Mouse (Mus musculus): ENCODE results near the gene Rhot2. TPM values are rescaled to one million over a fixed set of nuclear protein-coding genes. Genes with fewer than 3 reads are reported as not detected.

The Rhot2 gene
- total and polyA plus RNA-seq, 3 experiments, result 16.2 to 33.8 (median 17.3) TPM

DNA sequence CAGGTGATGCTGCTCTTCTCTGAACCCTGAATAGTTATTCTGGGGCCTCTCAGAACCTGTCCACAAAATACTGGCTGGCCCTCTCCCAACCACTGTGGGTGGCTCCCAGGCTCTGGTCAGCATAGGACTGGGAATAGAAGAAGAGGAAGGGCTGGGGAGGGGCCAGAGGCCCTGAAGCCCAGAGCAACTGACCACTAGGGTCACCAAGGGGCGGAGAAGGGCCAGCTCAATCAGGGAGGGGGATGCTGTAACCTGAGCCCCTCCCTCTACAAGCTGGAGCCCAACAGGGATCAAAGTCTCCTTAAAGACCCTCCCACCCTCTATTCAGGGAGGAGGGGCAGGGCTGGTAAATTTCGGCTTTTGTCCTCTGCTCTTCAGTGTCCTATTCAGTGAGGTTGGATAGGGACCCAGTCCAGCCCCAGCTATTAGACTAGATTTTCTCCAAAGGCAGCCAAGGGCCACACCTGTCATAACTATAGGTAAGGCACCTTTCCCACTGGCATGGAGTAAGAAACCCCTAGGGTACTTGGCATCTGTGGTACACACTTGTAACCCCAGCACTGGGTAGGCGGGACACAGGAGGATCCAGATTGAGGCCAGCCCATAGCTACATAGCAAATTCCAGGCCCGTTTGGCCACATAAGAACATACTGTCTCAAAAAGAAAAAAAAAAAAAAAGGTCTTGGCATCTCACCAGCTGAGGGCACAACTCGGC is 35.7 kb upstream of the Rhot2 start, which contains the start of gene Wfikkn1:
TSS of gene Wfikkn1 (minus strand) at position 663 of the 715 bp plus-strand sequence.
- H3K9me3 ChIP-seq (replicated peaks; ENCODE audit: low read length), result no peaks in the 10 kb centered on the region
- TF ChIP-seq POLR2AphosphoS2 (IDR thresholded peaks at IDR 0.05; ENCODE audit: low read depth, low read length), result no peak
- TF ChIP-seq GABPA (IDR thresholded peaks at IDR 0.05; ENCODE audit: insufficient replicate concordance, low read depth, low read length), result no peak
- no peak for TF ChIP-seq UBTF (IDR thresholded peaks at IDR 0.05; ENCODE audit: low read depth, low read length)
- H3K4me2 ChIP-seq (ENCODE audit: insufficient read depth, low read depth, poor library complexity, severe bottlenecking), result no peak within 1 kb of the TSS
- no peak within 1 kb of the TSS for H3K27ac ChIP-seq (ENCODE audit: insufficient read depth, low read depth)
- dilution Hi-C loops (cut with MboI; ENCODE audit: extremely low pct_ligation_motif_present, extremely low pct_unique_long_range_greater_than_20kb, low sequenced_read_pairs), result no loop called here
- H3K9ac ChIP-seq (ENCODE audit: insufficient read depth, low read depth), result no peak within 1 kb of the TSS
- H3K27me3 ChIP-seq (replicated peaks), result no peaks in the 10 kb centered on the region
- no peak within 1 kb of the TSS for H3K4me3 ChIP-seq (replicated peaks in 1 of 3; ENCODE audit: low read depth in 2 of 3, low read length in 2 of 3, poor library complexity in 1 of 3)
- no peaks in the 10 kb centered on the region for H3K79me2 ChIP-seq (replicated peaks; ENCODE audit: control insufficient read depth, extremely low read depth, insufficient read depth, poor library complexity, severe bottlenecking)
- in situ Hi-C loops (cut with MboI; ENCODE audit: low pct_ligation_motif_present, low pct_unique_long_range_greater_than_20kb, low sequenced_read_pairs), result loop anchor here (5.0 kb wide), 3 partner anchors 37 to 212 kb away; partner anchors contain the start of genes Decr2 and Rab40c
- peaks cover 60 to 87% of the 10 kb centered on the region in 2 experiments for H3K36me3 ChIP-seq (replicated peaks in 1 of 2; ENCODE audit: control insufficient read depth in 1 of 2, insufficient read depth in 1 of 2, low read length in 1 of 2)
- DNase-seq (ENCODE audit: extremely low read depth), result no peak
- H3K4me1 ChIP-seq (ENCODE audit: control insufficient read depth in 1 of 2, insufficient read depth in 2 of 2), result peaks cover 4 to 11% of the 10 kb centered on the region in 2 experiments

DNA sequence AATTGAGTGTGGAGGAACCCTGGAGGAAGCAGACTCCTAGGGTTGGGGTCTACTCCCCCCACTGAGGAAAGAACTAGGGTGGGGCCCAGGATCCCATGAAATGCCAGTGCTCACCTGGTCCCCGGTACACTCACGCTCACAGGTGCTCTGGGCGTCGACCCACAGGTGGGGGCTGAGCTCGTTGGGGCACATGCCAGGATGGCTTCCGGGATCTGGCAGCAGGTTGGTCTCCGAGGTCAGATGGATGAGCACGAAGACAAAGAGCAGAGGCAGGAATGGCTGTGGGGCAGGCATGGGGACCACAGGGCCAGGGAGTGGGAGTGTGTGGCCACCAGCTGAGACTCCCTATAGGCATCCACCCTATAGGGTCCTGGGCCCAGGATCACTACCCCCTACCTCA is 35.1 kb upstream of the Rhot2 start:
- H3K36me3 ChIP-seq (replicated peaks in 1 of 2; ENCODE audit: control insufficient read depth in 1 of 2, insufficient read depth in 1 of 2, low read length in 1 of 2), result peaks cover 56 to 81% of the 10 kb centered on the region in 2 experiments
- in situ Hi-C loops (cut with MboI; ENCODE audit: low pct_ligation_motif_present, low pct_unique_long_range_greater_than_20kb, low sequenced_read_pairs) (loop anchor here (5.0 kb wide), 3 partner anchors 38 to 213 kb away; partner anchors contain the start of genes Decr2 and Rab40c), dilution Hi-C loops (cut with MboI; ENCODE audit: extremely low pct_ligation_motif_present, extremely low pct_unique_long_range_greater_than_20kb, low sequenced_read_pairs) (no loop called here)
- peaks cover 4 to 11% of the 10 kb centered on the region in 2 experiments for H3K4me1 ChIP-seq (ENCODE audit: control insufficient read depth in 1 of 2, insufficient read depth in 2 of 2)
- no peaks in the 10 kb centered on the region for H3K27me3 ChIP-seq (replicated peaks)
- no peaks in the 10 kb centered on the region for H3K9me3 ChIP-seq (replicated peaks; ENCODE audit: low read length)
- no peak for DNase-seq (ENCODE audit: extremely low read depth)
- no peak overlapping the region for H3K4me2 ChIP-seq (ENCODE audit: insufficient read depth, low read depth, poor library complexity, severe bottlenecking)
- no peak overlapping the region for H3K9ac ChIP-seq (ENCODE audit: insufficient read depth, low read depth)
- H3K27ac ChIP-seq (ENCODE audit: insufficient read depth, low read depth), result no peak overlapping the region
- TF ChIP-seq SIN3A (IDR thresholded peaks at IDR 0.05; ENCODE audit: low read length), result no peak
- no peak for TF ChIP-seq SMC3 (IDR thresholded peaks at IDR 0.05; ENCODE audit: low read depth, low read length)
- no peak for TF ChIP-seq USF1 (IDR thresholded peaks at IDR 0.05; ENCODE audit: low read depth, low read length)
- TF ChIP-seq ZMIZ1 (IDR thresholded peaks at IDR 0.05; ENCODE audit: low read depth, low read length), result no peak
- no peak for TF ChIP-seq JUND (conservative IDR thresholded peaks at IDR 0.05; ENCODE audit: low read depth, low read length)
- no peak for TF ChIP-seq MXI1 (IDR thresholded peaks at IDR 0.05; ENCODE audit: low read depth, low read length)
- no peak for TF ChIP-seq E2F4 (IDR thresholded peaks at IDR 0.05; ENCODE audit: insufficient replicate concordance, low read depth, low read length)
- TF ChIP-seq POLR2A (IDR thresholded peaks at IDR 0.05; ENCODE audit: low read depth, low read length), result no peak
- no peak for TF ChIP-seq NELFE (IDR thresholded peaks at IDR 0.05; ENCODE audit: low read depth, low read length)
- no peak for TF ChIP-seq CHD1 (IDR thresholded peaks at IDR 0.05; ENCODE audit: low read depth, low read length)
- no peak for TF ChIP-seq MYC (IDR thresholded peaks at IDR 0.05; ENCODE audit: low read depth, low read length)
- no peak for TF ChIP-seq BHLHE40 (IDR thresholded peaks at IDR 0.05; ENCODE audit: low read depth, low read length)
- H3K4me3 ChIP-seq (replicated peaks in 1 of 3; ENCODE audit: low read depth in 2 of 3, low read length in 2 of 3, poor library complexity in 1 of 3), result no peak overlapping the region
- H3K79me2 ChIP-seq (replicated peaks; ENCODE audit: control insufficient read depth, extremely low read depth, insufficient read depth, poor library complexity, severe bottlenecking), result no peaks in the 10 kb centered on the region
